Mouse (Mus musculus): ENCODE data around the gene 4930453N24Rik. TPM values are rescaled to one million over a fixed set of nuclear protein-coding genes. Genes with fewer than 3 reads are reported as not detected.
A peak's percentile ranks its signal among the peaks of the same experiment; 100 is the strongest.

Gene 4930453N24Rik
- polyA plus RNA-seq, 1 experiment from 2014 or later = 20.4 TPM

GRCm38 (mm10) chr16:64757666-64758400 is 13.1 kb downstream of the 4930453N24Rik start:
- Histone ChIP-seq H3K9me3 (ENCODE audit: low read length) (peaks cover 4% of the 10 kb centered on the region; the same call in 1 of the 2 replicates), H3K27me3 (replicated peaks; ENCODE audit: insufficient read depth, low read length) (no peaks in the 10 kb centered on the region), H3K9ac (replicated peaks; ENCODE audit: low read depth) (no peak overlapping the region), H3K27ac (ENCODE audit: low read length) (peak overlapping the region; percentile 58), H3K4me1 (ENCODE audit: insufficient read depth, low read depth, low read length) (no peaks in the 10 kb centered on the region), H3K4me3 (ENCODE audit: low read depth, low read length) (no peak overlapping the region), H3K4me2 (replicated peaks; ENCODE audit: low read depth, low read length) (peak overlapping the region; percentile 21; the same call in 1 of the 2 replicates), H3K36me3 (ENCODE audit: insufficient read depth, low read length) (peaks cover 4% of the 10 kb centered on the region; the same call in 1 of the 2 replicates)
- ATAC-seq (peak; percentile 88), DNase-seq (ENCODE audit: low spot score) (peak; percentile 85)
- peak; percentile 90 for TF ChIP-seq EP300 (IDR thresholded peaks at IDR 0.05)
- no peak for TF ChIP-seq CTCF (IDR thresholded peaks at IDR 0.05)
- 51% methylated on average over 7 of the region's 7 CpGs for WGBS

GRCm38 (mm10) chr16:64756321-64756720 is 14.6 kb downstream of the 4930453N24Rik start:
- no peak overlapping the region for H3K9ac ChIP-seq (replicated peaks; ENCODE audit: low read depth)
- H3K27ac ChIP-seq (ENCODE audit: low read length) = no peak overlapping the region
- DNase-seq (ENCODE audit: low spot score) (no peak), ATAC-seq (no peak)
- TF ChIP-seq EP300 (IDR thresholded peaks at IDR 0.05) = no peak
- no peak for TF ChIP-seq CTCF (IDR thresholded peaks at IDR 0.05)
- H3K9me3 ChIP-seq (ENCODE audit: low read length) = no peaks in the 10 kb centered on the region
- no peaks in the 10 kb centered on the region for H3K27me3 ChIP-seq (replicated peaks; ENCODE audit: insufficient read depth, low read length)
- H3K36me3 ChIP-seq (ENCODE audit: insufficient read depth, low read length) = no peaks in the 10 kb centered on the region
- no peak overlapping the region for H3K4me3 ChIP-seq (ENCODE audit: low read depth, low read length)
- no peak overlapping the region for H3K4me2 ChIP-seq (replicated peaks; ENCODE audit: low read depth, low read length)
- H3K4me1 ChIP-seq (ENCODE audit: insufficient read depth, low read depth, low read length) = no peaks in the 10 kb centered on the region
- 74% methylated on average over 6 of the region's 6 CpGs for WGBS

GRCm38 (mm10) chr16:64754743-64755139 is 16.2 kb downstream of the 4930453N24Rik start:
- H3K36me3 ChIP-seq (ENCODE audit: insufficient read depth, low read length) = no peaks in the 10 kb centered on the region

GRCm38 (mm10) chr16:64753990-64754742 is 16.8 kb downstream of the 4930453N24Rik start:
- WGBS = 53% methylated on average over 3 of the region's 3 CpGs
- Histone ChIP-seq H3K27me3 (replicated peaks; ENCODE audit: insufficient read depth, low read length) (no peaks in the 10 kb centered on the region), H3K4me2 (replicated peaks; ENCODE audit: low read depth, low read length) (no peak overlapping the region), H3K4me3 (ENCODE audit: low read depth, low read length) (no peak overlapping the region), H3K9ac (replicated peaks; ENCODE audit: low read depth) (no peak overlapping the region), H3K4me1 (ENCODE audit: insufficient read depth, low read depth, low read length) (no peaks in the 10 kb centered on the region), H3K9me3 (ENCODE audit: low read length) (no peaks in the 10 kb centered on the region), H3K36me3 (ENCODE audit: insufficient read depth, low read length) (no peaks in the 10 kb centered on the region), H3K27ac (ENCODE audit: low read length) (no peak overlapping the region)
- ATAC-seq = no peak
- DNase-seq (ENCODE audit: low spot score) = no peak
- TF ChIP-seq EP300 (IDR thresholded peaks at IDR 0.05) = no peak
- no peak for TF ChIP-seq CTCF (IDR thresholded peaks at IDR 0.05)

More at GRCm38 (mm10) chr16:64754743-64755139, 16.2 kb downstream of the 4930453N24Rik start:
- Histone ChIP-seq H3K27me3 (replicated peaks; ENCODE audit: insufficient read depth, low read length) (no peaks in the 10 kb centered on the region), H3K9me3 (ENCODE audit: low read length) (no peaks in the 10 kb centered on the region), H3K4me3 (ENCODE audit: low read depth, low read length) (no peak overlapping the region), H3K4me2 (replicated peaks; ENCODE audit: low read depth, low read length) (no peak overlapping the region), H3K27ac (ENCODE audit: low read length) (no peak overlapping the region), H3K9ac (replicated peaks; ENCODE audit: low read depth) (no peak overlapping the region), H3K4me1 (ENCODE audit: insufficient read depth, low read depth, low read length) (no peaks in the 10 kb centered on the region)
- 32% methylated on average over 3 of the region's 3 CpGs for WGBS
- DNase-seq (ENCODE audit: low spot score) (peak; percentile 68), ATAC-seq (no peak)
- TF ChIP-seq CTCF (IDR thresholded peaks at IDR 0.05) (peak; percentile 76), EP300 (IDR thresholded peaks at IDR 0.05) (no peak)

GRCm38 (mm10) chr16:64748237-64748636 is 22.7 kb downstream of the 4930453N24Rik start:
- Histone ChIP-seq H3K27me3 (replicated peaks; ENCODE audit: insufficient read depth, low read length) (no peaks in the 10 kb centered on the region), H3K36me3 (ENCODE audit: insufficient read depth, low read length) (no peaks in the 10 kb centered on the region), H3K4me3 (ENCODE audit: low read depth, low read length) (no peak overlapping the region), H3K27ac (ENCODE audit: low read length) (no peak overlapping the region), H3K9me3 (ENCODE audit: low read length) (no peaks in the 10 kb centered on the region), H3K9ac (replicated peaks; ENCODE audit: low read depth) (no peak overlapping the region), H3K4me2 (replicated peaks; ENCODE audit: low read depth, low read length) (no peak overlapping the region), H3K4me1 (ENCODE audit: insufficient read depth, low read depth, low read length) (no peaks in the 10 kb centered on the region)
- ATAC-seq (no peak), DNase-seq (ENCODE audit: low spot score) (peak; percentile 72)
- TF ChIP-seq CTCF (IDR thresholded peaks at IDR 0.05) (peak; percentile 94), EP300 (IDR thresholded peaks at IDR 0.05) (no peak)
- WGBS = 7% methylated on average over 10 of the region's 10 CpGs

- H3K4me2 ChIP-seq (replicated peaks; ENCODE audit: low read depth, low read length) = no peak overlapping the region
- no peak for ATAC-seq
Observed at GRCm38 (mm10) chr16:64745089-64745488, 25.9 kb downstream of the 4930453N24Rik start.

More at GRCm38 (mm10) chr16:64745089-64745488, 25.9 kb downstream of the 4930453N24Rik start:
- 81% methylated on average over 4 of the region's 4 CpGs for WGBS
- H3K36me3 ChIP-seq (ENCODE audit: insufficient read depth, low read length) = no peaks in the 10 kb centered on the region
- H3K9me3 ChIP-seq (ENCODE audit: low read length) = no peaks in the 10 kb centered on the region
- H3K27me3 ChIP-seq (replicated peaks; ENCODE audit: insufficient read depth, low read length) = no peaks in the 10 kb centered on the region
- TF ChIP-seq EP300 (IDR thresholded peaks at IDR 0.05) = no peak
- TF ChIP-seq CTCF (IDR thresholded peaks at IDR 0.05) = no peak
- no peak overlapping the region for H3K27ac ChIP-seq (ENCODE audit: low read length)
- DNase-seq (ENCODE audit: low spot score) = no peak
- H3K9ac ChIP-seq (replicated peaks; ENCODE audit: low read depth) = no peak overlapping the region
- H3K4me1 ChIP-seq (ENCODE audit: insufficient read depth, low read depth, low read length) = no peaks in the 10 kb centered on the region
- no peak overlapping the region for H3K4me3 ChIP-seq (ENCODE audit: low read depth, low read length)

Data from lung, postnatal 0 days (tissue).